Mouse (Mus musculus): ENCODE data around the gene Gzmm. TPM values are rescaled to one million over a fixed set of nuclear protein-coding genes. Genes with fewer than 3 reads are reported as not detected.

Gene Gzmm
- polyA plus RNA-seq, 1 experiment from 2014 or later: 0.46 TPM

- H3K36me3 ChIP-seq: no peaks in the 10 kb centered on the region
- DNase-seq (ENCODE audit: low spot score): peak; percentile 83
- 36% methylated on average over 11 of the region's 11 CpGs for WGBS
Observed at GRCm38 (mm10) chr10:79726090-79726489, 37.3 kb downstream of the Gzmm start.

GRCm38 (mm10) chr10:79728323-79729249 lies 39.8 kb downstream of the Gzmm start:
- H3K36me3 ChIP-seq: peaks cover 1% of the 10 kb centered on the region; the same call in 1 of the 2 replicates

More at GRCm38 (mm10) chr10:79726090-79726489, 37.3 kb downstream of the Gzmm start:
- peaks cover 16% of the 10 kb centered on the region; the same call in 1 of the 2 replicates for H3K27me3 ChIP-seq (ENCODE audit: insufficient read depth, poor library complexity, severe bottlenecking)
- H3K9me3 ChIP-seq: peaks cover 3% of the 10 kb centered on the region; the same call in 1 of the 2 replicates
- peaks cover 11% of the 10 kb centered on the region for H3K4me1 ChIP-seq
- no peak overlapping the region for H3K27ac ChIP-seq
- H3K4me3 ChIP-seq: no peak overlapping the region

GRCm38 (mm10) chr10:79729357-79729965 lies 40.6 kb downstream of the Gzmm start:
- H3K9me3 ChIP-seq: peaks cover 3% of the 10 kb centered on the region; the same call in 1 of the 2 replicates
- peaks cover 10% of the 10 kb centered on the region for H3K36me3 ChIP-seq
- H3K27me3 ChIP-seq (ENCODE audit: insufficient read depth, poor library complexity, severe bottlenecking): peaks cover 20% of the 10 kb centered on the region; the same call in 1 of the 2 replicates
- H3K4me1 ChIP-seq: 0 out of 2 replicates have a peak, but pooled peaks cover 5% of the 10 kb centered on the region
- WGBS: 70% methylated on average over 13 of the region's 13 CpGs
- H3K4me3 ChIP-seq: no peak overlapping the region
- no peak for DNase-seq (ENCODE audit: low spot score)
- no peak overlapping the region for H3K27ac ChIP-seq

More at GRCm38 (mm10) chr10:79728323-79729249, 39.8 kb downstream of the Gzmm start:
- no peak for DNase-seq (ENCODE audit: low spot score)
- Histone ChIP-seq H3K4me3 (no peak overlapping the region), H3K27ac (no peak overlapping the region), H3K9me3 (peaks cover 3% of the 10 kb centered on the region; the same call in 1 of the 2 replicates), H3K27me3 (ENCODE audit: insufficient read depth, poor library complexity, severe bottlenecking) (peaks cover 12% of the 10 kb centered on the region; the same call in 1 of the 2 replicates), H3K4me1 (peaks cover 10% of the 10 kb centered on the region)
- WGBS: 63% methylated on average over 28 of the region's 28 CpGs

GRCm38 (mm10) chr10:79732500-79732899 lies 43.7 kb downstream of the Gzmm start:
- WGBS: 93% methylated on average over 1 of the region's 1 CpGs

GRCm38 (mm10) chr10:79733847-79734246 lies 45.0 kb downstream of the Gzmm start:
- 81% methylated on average over 15 of the region's 15 CpGs for WGBS
- H3K36me3 ChIP-seq: peaks cover 53% of the 10 kb centered on the region
- H3K4me1 ChIP-seq: peaks cover 11% of the 10 kb centered on the region
- H3K27ac ChIP-seq: no peak overlapping the region
- peaks cover 47% of the 10 kb centered on the region for H3K27me3 ChIP-seq (ENCODE audit: insufficient read depth, poor library complexity, severe bottlenecking)
- H3K4me3 ChIP-seq: no peak overlapping the region
- no peak for DNase-seq (ENCODE audit: low spot score)
- peaks cover 36% of the 10 kb centered on the region for H3K9me3 ChIP-seq

More at GRCm38 (mm10) chr10:79732500-79732899, 43.7 kb downstream of the Gzmm start:
- H3K4me1 ChIP-seq: peaks cover 16% of the 10 kb centered on the region
- no peak overlapping the region for H3K27ac ChIP-seq
- no peak overlapping the region for H3K4me3 ChIP-seq
- peaks cover 50% of the 10 kb centered on the region for H3K27me3 ChIP-seq (ENCODE audit: insufficient read depth, poor library complexity, severe bottlenecking)
- peaks cover 24% of the 10 kb centered on the region for H3K9me3 ChIP-seq
- no peak for DNase-seq (ENCODE audit: low spot score)
- H3K36me3 ChIP-seq: peaks cover 39% of the 10 kb centered on the region

GRCm38 (mm10) chr10:79735361-79735760 lies 46.5 kb downstream of the Gzmm start:
- WGBS: 21% methylated on average over 52 of the region's 52 CpGs
- H3K27ac ChIP-seq: peak overlapping the region; percentile 17; the same call in 1 of the 2 replicates
- peaks cover 51% of the 10 kb centered on the region for H3K9me3 ChIP-seq
- DNase-seq (ENCODE audit: low spot score): no peak
- H3K27me3 ChIP-seq (ENCODE audit: insufficient read depth, poor library complexity, severe bottlenecking): peaks cover 44% of the 10 kb centered on the region
- H3K4me3 ChIP-seq: peak overlapping the region; percentile 44
- H3K4me1 ChIP-seq: peaks cover 11% of the 10 kb centered on the region
- peaks cover 68% of the 10 kb centered on the region for H3K36me3 ChIP-seq

- Histone ChIP-seq H3K36me3 (peaks cover 81% of the 10 kb centered on the region), H3K4me3 (no peak overlapping the region), H3K4me1 (peaks cover 11% of the 10 kb centered on the region), H3K9me3 (peaks cover 61% of the 10 kb centered on the region), H3K27ac (no peak overlapping the region), H3K27me3 (ENCODE audit: insufficient read depth, poor library complexity, severe bottlenecking) (peaks cover 44% of the 10 kb centered on the region)
- no peak for DNase-seq (ENCODE audit: low spot score)
- 90% methylated on average over 14 of the region's 14 CpGs for WGBS
Observed at GRCm38 (mm10) chr10:79736706-79737105, 47.9 kb downstream of the Gzmm start.

- DNase-seq (ENCODE audit: low spot score): no peak
- no peak overlapping the region for H3K27ac ChIP-seq
- H3K36me3 ChIP-seq: peaks cover 96% of the 10 kb centered on the region
- H3K4me3 ChIP-seq: no peak overlapping the region
- peaks cover 44% of the 10 kb centered on the region for H3K27me3 ChIP-seq (ENCODE audit: insufficient read depth, poor library complexity, severe bottlenecking)
- peaks cover 11% of the 10 kb centered on the region for H3K4me1 ChIP-seq
- peaks cover 61% of the 10 kb centered on the region for H3K9me3 ChIP-seq
- WGBS: 88% methylated on average over 10 of the region's 10 CpGs
Observed at GRCm38 (mm10) chr10:79738259-79738658, 49.4 kb downstream of the Gzmm start.

- 96% methylated on average over 28 of the region's 28 CpGs for WGBS
- no peak for DNase-seq (ENCODE audit: low spot score)
- Histone ChIP-seq H3K4me1 (peaks cover 11% of the 10 kb centered on the region), H3K36me3 (peaks cover 98% of the 10 kb centered on the region), H3K27me3 (ENCODE audit: insufficient read depth, poor library complexity, severe bottlenecking) (peaks cover 38% of the 10 kb centered on the region), H3K4me3 (0 out of 2 replicates have a peak overlapping the region, but pooled peaks have one; percentile 12), H3K27ac (no peak overlapping the region), H3K9me3 (peaks cover 61% of the 10 kb centered on the region)
Observed at GRCm38 (mm10) chr10:79739234-79739633, 50.4 kb downstream of the Gzmm start.

GRCm38 (mm10) chr10:79740863-79741262 lies 52.0 kb downstream of the Gzmm start:
- H3K27ac ChIP-seq: no peak overlapping the region
- H3K4me1 ChIP-seq: peaks cover 9% of the 10 kb centered on the region
- H3K36me3 ChIP-seq: peaks cover 91% of the 10 kb centered on the region
- H3K27me3 ChIP-seq (ENCODE audit: insufficient read depth, poor library complexity, severe bottlenecking): peaks cover 22% of the 10 kb centered on the region
- DNase-seq (ENCODE audit: low spot score): no peak
- H3K9me3 ChIP-seq: peaks cover 53% of the 10 kb centered on the region
- 77% methylated on average over 11 of the region's 11 CpGs for WGBS
- H3K4me3 ChIP-seq: 0 out of 2 replicates have a peak overlapping the region, but pooled peaks have one; percentile 8

GRCm38 (mm10) chr10:79743161-79743560 lies 54.3 kb downstream of the Gzmm start:
- DNase-seq (ENCODE audit: low spot score): no peak
- H3K27ac ChIP-seq: no peak overlapping the region
- H3K36me3 ChIP-seq: peaks cover 68% of the 10 kb centered on the region
- no peak overlapping the region for H3K4me3 ChIP-seq
- H3K27me3 ChIP-seq (ENCODE audit: insufficient read depth, poor library complexity, severe bottlenecking): no peaks in the 10 kb centered on the region
- peaks cover 8% of the 10 kb centered on the region; the same call in 1 of the 2 replicates for H3K4me1 ChIP-seq
- H3K9me3 ChIP-seq: peaks cover 32% of the 10 kb centered on the region
- WGBS: 91% methylated on average over 11 of the region's 11 CpGs

GRCm38 (mm10) chr10:79743650-79744365 lies 55.0 kb downstream of the Gzmm start:
- Histone ChIP-seq H3K4me1 (peaks cover 8% of the 10 kb centered on the region; the same call in 1 of the 2 replicates), H3K27ac (no peak overlapping the region), H3K36me3 (peaks cover 61% of the 10 kb centered on the region), H3K27me3 (ENCODE audit: insufficient read depth, poor library complexity, severe bottlenecking) (no peaks in the 10 kb centered on the region), H3K9me3 (peaks cover 26% of the 10 kb centered on the region), H3K4me3 (no peak overlapping the region)
- WGBS: 90% methylated on average over 15 of the region's 15 CpGs
- DNase-seq (ENCODE audit: low spot score): no peak
